Mouse (Mus musculus) testis, adult 10 weeks (tissue): ENCODE results near the gene Scyl2. TPM values are rescaled to one million over a fixed set of nuclear protein-coding genes. Genes with fewer than 3 reads are reported as not detected.

Source experiments
- polyA plus RNA-seq: library from polyadenylated mRNA; stranded (reverse); fragments of 350-450 nt; fragmentation: Illumina TruSeq; extraction: RNeasy Lipid Tissue Mini Kit (QIAGEN cat#74804); gene quantifications from one replicate; pipeline ENCODE4 v1.2.3, GENCODE M21; 2014; ENCODE audit warnings: low read depth, low replicate concordance

Scyl2 gene
- 61.0 TPM for polyA plus RNA-seq

GRCm38 (mm10) chr10:89686139-89686808, at the start of gene Scyl2:
Gene Scyl2 (minus strand): TSS chr10:89686285.

DNA sequence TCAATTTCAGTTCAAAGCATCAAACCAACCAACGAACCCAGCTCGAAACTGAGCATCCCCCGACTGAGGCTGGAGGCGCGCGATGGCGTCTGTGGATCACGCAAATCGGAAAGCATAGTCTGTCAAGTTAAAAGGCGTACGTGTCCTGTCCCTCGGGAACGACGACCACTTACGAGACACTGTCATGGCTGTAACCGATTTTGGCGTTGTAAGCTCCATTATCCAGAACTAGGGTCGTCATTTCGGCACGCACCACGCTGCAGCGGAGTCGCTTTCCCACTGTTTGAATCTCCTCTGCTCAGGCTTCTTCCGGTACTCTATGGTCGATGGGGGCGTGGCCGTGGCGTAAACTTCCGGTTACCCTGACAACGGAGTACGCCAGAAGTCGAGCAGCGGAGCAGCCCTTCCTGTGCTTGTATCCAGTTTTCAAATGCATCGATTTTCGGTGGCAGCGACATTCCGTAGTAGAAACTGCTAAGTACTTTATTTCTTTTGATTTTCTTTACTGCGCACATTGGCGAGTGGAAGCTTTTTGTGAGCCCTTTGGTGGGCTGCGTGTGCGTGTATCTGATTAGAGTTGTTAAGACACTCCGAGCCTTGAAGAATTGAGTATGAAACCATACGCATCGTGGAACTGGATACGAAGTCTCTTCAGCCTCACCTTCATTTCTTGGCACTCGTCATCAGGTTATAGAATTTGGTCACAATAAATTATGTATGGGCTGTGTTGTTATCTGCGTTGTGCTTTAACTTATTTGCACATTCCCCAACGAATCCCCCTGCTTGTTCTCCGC, 46.1 kb upstream of the Scyl2 start, which contains the start of gene Actr6:
Actr6 (minus strand) TSS at position 295 of the 794 bp plus-strand sequence.

GRCm38 (mm10) chr10:89621129-89621528, 65.0 kb downstream of the Scyl2 start, which contains the start of gene Slc17a8:
Gene Slc17a8 (minus strand): TSS chr10:89621253.

Other genes starting within 250 kb of the Scyl2 start
- 0.99 TPM for gene Gas2l3, start 242.3 kb downstream of the Scyl2 start, polyA plus RNA-seq
- 0.49 TPM for gene Nr1h4, start 152.7 kb downstream of the Scyl2 start, polyA plus RNA-seq
- gene Slc17a8, start 65.0 kb downstream of the Scyl2 start, polyA plus RNA-seq, result 0.49 TPM
- gene Actr6, start 46.0 kb upstream of the Scyl2 start, polyA plus RNA-seq, result 86.0 TPM
- 124 TPM for gene Uhrf1bp1l, start 58.7 kb upstream of the Scyl2 start, polyA plus RNA-seq
- gene Anks1b, start 187.2 kb upstream of the Scyl2 start, polyA plus RNA-seq, result 6.5 TPM